Mouse (Mus musculus) hindbrain, postnatal 0 days (tissue): Measurements from ENCODE around the gene Pnp. TPM values are rescaled to one million over a fixed set of nuclear protein-coding genes. Genes with fewer than 3 reads are reported as not detected.

Experiments
- ATAC-seq: fragments of 200-750 bp; cut with Nextera tagmentation; 2 replicates; pipeline ENCODE4 v1.8.0; 2017; ENCODE audit warnings: mild to moderate bottlenecking, moderate TSS enrichment, moderate library complexity
- DNase-seq: peaks from one replicate; pipeline ENCODE4 v3.0.0-alpha.2; 2015; ENCODE audit warnings: low spot score
- H3K27ac ChIP-seq: fragments of 300-500 bp; sonication (generic); 2 replicates; pipeline ENCODE4 v1.5.1; 2014; ENCODE audit warnings: mild to moderate bottlenecking
- H3K27me3 ChIP-seq: fragments of 300-500 bp; sonication (generic); 2 replicates; pipeline ENCODE4 v1.6.1; 2014; ENCODE audit warnings: low read length, mixed read lengths; ENCODE audit not compliant: insufficient read depth
- H3K36me3 ChIP-seq: fragments of 300-500 bp; sonication (generic); 2 replicates; pipeline ENCODE4 v1.6.1; 2014; ENCODE audit warnings: low read length, mixed read lengths; ENCODE audit not compliant: insufficient read depth
- H3K4me1 ChIP-seq: fragments of 300-500 bp; sonication (generic); 2 replicates; pipeline ENCODE4 v1.6.1; 2014; ENCODE audit warnings: antibody characterized with exemption, low read length, mixed read lengths; ENCODE audit not compliant: insufficient read depth
- H3K4me2 ChIP-seq: fragments of 300-500 bp; sonication (generic); 2 replicates; pipeline ENCODE4 v1.6.1; 2014; ENCODE audit warnings: low read depth, mild to moderate bottlenecking, low read length, moderate library complexity, mixed read lengths
- H3K4me3 ChIP-seq: fragments of 300-500 bp; sonication (generic); 2 replicates; pipeline ENCODE4 v1.5.1; 2014; ENCODE audit warnings: low read length
- H3K9ac ChIP-seq: fragments of 300-500 bp; sonication (generic); replicated peaks from 2 replicates; pipeline ENCODE4 v1.6.1; 2014; ENCODE audit warnings: mild to moderate bottlenecking, low read length, moderate library complexity, mixed read lengths
- H3K9me3 ChIP-seq: fragments of 300-500 bp; sonication (generic); 2 replicates; pipeline ENCODE4 v1.6.1; 2016; ENCODE audit warnings: low read length, mixed read lengths
- CTCF ChIP-seq: IDR thresholded peaks from 2 replicates; pipeline ENCODE4 v1.5.1; 2016; ENCODE audit warnings: antibody characterized with exemption, control low read depth, low read depth
- WGBS: fragments of 180-500 bp; shearing (Covaris S2); extraction: QIAGEN DNeasy Blood & Tissue Kit; methylation state at CpG from one replicate; pipeline ENCODE4 v1.1.7; 2014; 5-methylcytosine and 5-hydroxymethylcytosine counted together
- polyA plus RNA-seq: library from polyadenylated mRNA; unstranded; fragments of >200 nt; fragmentation: Nextera tagmentation; extraction: Ambion mirVana; gene quantifications from 2 replicates; pipeline ENCODE4 v1.2.1, GENCODE M21; 2015
- total RNA-seq: library from RNA; depleted of rRNA; stranded (reverse); fragments of >200 nt; gene quantifications from 2 replicates; pipeline ENCODE4 v1.2.3, GENCODE M21; 2014

The Pnp gene
- total and polyA plus RNA-seq, 2 experiments from 2014 or later = 16.7 to 17.5 TPM

DNA sequence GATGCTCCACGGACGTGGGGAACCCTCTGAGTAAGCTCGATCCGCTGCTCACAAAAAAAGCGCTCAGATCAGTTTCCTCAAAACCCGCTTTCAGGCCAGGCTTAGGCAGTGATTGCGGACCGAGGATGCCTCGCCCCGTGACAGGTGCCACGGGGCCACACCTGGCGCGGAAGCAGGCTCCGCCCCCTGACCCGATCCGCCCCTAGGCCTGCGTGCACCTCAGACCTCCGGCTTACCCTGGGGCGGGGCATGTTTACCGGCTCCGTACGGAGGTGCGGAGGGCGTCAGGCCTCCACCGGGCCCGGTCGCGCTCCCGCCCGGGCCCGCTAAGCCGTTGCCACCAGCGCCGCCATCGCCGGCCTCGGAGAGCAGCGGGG, 517 bp upstream of the Pnp start:
- TF ChIP-seq CTCF = no peak
- peak; percentile 48 for ATAC-seq

DNA sequence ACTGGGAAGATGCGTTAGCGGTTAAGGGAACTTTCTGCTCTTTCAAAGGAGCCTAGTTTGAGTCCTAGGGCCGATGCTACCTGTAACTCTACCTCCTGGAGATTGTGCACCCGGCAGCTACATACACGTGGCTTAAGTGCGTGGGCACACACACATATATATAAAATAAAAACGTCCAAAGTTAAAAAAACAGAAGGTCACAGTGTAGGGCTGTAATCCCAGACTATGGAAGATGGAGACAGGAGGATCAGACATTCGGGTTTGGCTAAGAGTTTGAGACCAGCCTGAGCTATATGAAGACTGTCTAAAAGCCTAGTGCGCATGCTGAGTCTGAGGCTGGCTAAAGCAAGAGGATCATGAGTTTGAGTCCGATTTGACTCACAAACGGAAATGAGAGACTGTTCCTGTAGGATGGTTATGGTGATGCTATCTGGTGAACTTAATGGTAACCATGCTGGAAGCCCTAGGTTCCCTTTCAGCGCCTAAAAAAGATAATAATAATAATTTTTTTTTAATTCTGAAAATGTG, 675 bp downstream of the Pnp start:
- TF ChIP-seq CTCF = no peak
- H3K27ac ChIP-seq = peak overlapping the region; percentile 81
- H3K4me2 ChIP-seq = peak overlapping the region; percentile 67
- ATAC-seq (no peak), DNase-seq (peak; percentile 22)
- H3K9ac ChIP-seq = peak overlapping the region; percentile 43
- H3K9me3 ChIP-seq = no peaks in the 10 kb centered on the region
- 0 out of 2 replicates have a peak, but pooled peaks cover 5% of the 10 kb centered on the region for H3K4me1 ChIP-seq
- H3K36me3 ChIP-seq = peaks cover 26% of the 10 kb centered on the region
- H3K4me3 ChIP-seq = peak overlapping the region; percentile 62
- no peaks in the 10 kb centered on the region for H3K27me3 ChIP-seq
- 12% methylated on average over 12 of the region's 12 CpGs for WGBS

More for the DNA sequence above, 517 bp upstream of the Pnp start:
- peak overlapping the region; percentile 62 for H3K4me3 ChIP-seq
- WGBS = 0% methylated on average over 35 of the region's 38 CpGs
- no peaks in the 10 kb centered on the region for H3K27me3 ChIP-seq
- no peaks in the 10 kb centered on the region for H3K9me3 ChIP-seq
- H3K4me1 ChIP-seq = 0 out of 2 replicates have a peak, but pooled peaks cover 9% of the 10 kb centered on the region
- peak; percentile 42 for DNase-seq
- peak overlapping the region; percentile 79 for H3K4me2 ChIP-seq
- H3K27ac ChIP-seq = peak overlapping the region; percentile 83
- peak overlapping the region; percentile 84 for H3K9ac ChIP-seq
- H3K36me3 ChIP-seq = peaks cover 32% of the 10 kb centered on the region

DNA sequence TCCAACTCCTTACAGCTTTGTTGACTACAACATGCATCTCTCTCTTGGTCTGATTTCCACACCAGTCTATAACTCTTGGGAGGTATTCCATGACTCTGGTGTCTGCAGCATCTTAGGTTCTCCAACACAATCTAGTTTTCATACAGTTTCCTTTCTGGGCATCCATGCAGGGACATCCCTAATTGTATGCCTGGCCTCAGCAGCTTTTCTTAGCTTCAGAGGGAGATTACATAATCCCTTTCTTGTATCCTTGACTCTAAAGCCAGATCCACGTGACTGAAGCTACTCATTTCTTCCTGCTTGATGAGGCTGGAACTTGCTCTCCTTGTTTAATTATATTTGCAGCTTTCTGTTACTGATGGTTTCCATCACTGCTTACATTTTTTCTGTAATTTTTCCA, 5.8 kb downstream of the Pnp start:
- H3K27me3 ChIP-seq = no peaks in the 10 kb centered on the region
- H3K27ac ChIP-seq = no peak overlapping the region
- no peak for DNase-seq
- H3K4me2 ChIP-seq = no peak overlapping the region
- H3K9me3 ChIP-seq = no peaks in the 10 kb centered on the region
- TF ChIP-seq CTCF = no peak
- no peak overlapping the region for H3K9ac ChIP-seq
- no peaks in the 10 kb centered on the region for H3K4me1 ChIP-seq
- no peaks in the 10 kb centered on the region for H3K36me3 ChIP-seq
- ATAC-seq = no peak
- WGBS = 57% methylated on average over 1 of the region's 1 CpGs
- H3K4me3 ChIP-seq = no peak overlapping the region

GRCm38 (mm10) chr14:50938119-50938908, 7.4 kb downstream of the Pnp start:
- no peak overlapping the region for H3K4me3 ChIP-seq
- DNase-seq = no peak
- no peak overlapping the region for H3K4me2 ChIP-seq
- H3K9me3 ChIP-seq = no peaks in the 10 kb centered on the region
- no peak for ATAC-seq
- H3K36me3 ChIP-seq = no peaks in the 10 kb centered on the region
- H3K4me1 ChIP-seq = no peaks in the 10 kb centered on the region
- no peak overlapping the region for H3K9ac ChIP-seq
- no peaks in the 10 kb centered on the region for H3K27me3 ChIP-seq
- WGBS = 92% methylated on average over 3 of the region's 3 CpGs
- no peak for TF ChIP-seq CTCF
- no peak overlapping the region for H3K27ac ChIP-seq

- Histone ChIP-seq H3K4me2 (no peak overlapping the region), H3K27me3 (no peaks in the 10 kb centered on the region), H3K4me3 (no peak overlapping the region), H3K4me1 (no peaks in the 10 kb centered on the region), H3K9ac (no peak overlapping the region), H3K9me3 (no peaks in the 10 kb centered on the region), H3K36me3 (no peaks in the 10 kb centered on the region), H3K27ac (no peak overlapping the region)
- ATAC-seq = no peak
- TF ChIP-seq CTCF = no peak
- DNase-seq = no peak
- 46% methylated on average over 2 of the region's 2 CpGs for WGBS
Measured at GRCm38 (mm10) chr14:50938940-50939339, 8.1 kb downstream of the Pnp start.

- WGBS = 16% methylated on average over 31 of the region's 31 CpGs
Measured at GRCm38 (mm10) chr14:50943932-50944667, 13.2 kb downstream of the Pnp start, which contains the start of gene Gm49342. Gene Gm49342 (plus strand): TSS chr14:50944517.

More at GRCm38 (mm10) chr14:50943932-50944667, 13.2 kb downstream of the Pnp start, which contains the start of gene Gm49342:
- peak; percentile 57 for TF ChIP-seq CTCF
- peak within 1 kb of the TSS; percentile 86 for H3K27ac ChIP-seq
- no peaks in the 10 kb centered on the region for H3K4me1 ChIP-seq
- DNase-seq = peak; percentile 92
- H3K36me3 ChIP-seq = no peaks in the 10 kb centered on the region
- H3K4me2 ChIP-seq = peak within 1 kb of the TSS; percentile 64
- no peaks in the 10 kb centered on the region for H3K27me3 ChIP-seq
- H3K9ac ChIP-seq = peak within 1 kb of the TSS; percentile 47; the same call in 1 of the 2 replicates
- H3K9me3 ChIP-seq = no peaks in the 10 kb centered on the region
- peak within 1 kb of the TSS; percentile 48 for H3K4me3 ChIP-seq
- ATAC-seq = peak; percentile 98
